Mouse (Mus musculus) E14TG2a.4 (cell line): ENCODE measurements around the gene Akap8l.

Experiments used
- CTCF ChIP-seq: conservative IDR thresholded peaks from 2 replicates; pipeline ENCODE4 v1.5.1; 2014; ENCODE audit warnings: low read length
- NANOG ChIP-seq: IDR thresholded peaks from 2 replicates; pipeline ENCODE4 v1.6.1; 2014; ENCODE audit warnings: borderline replicate concordance, low read length, mixed read lengths
- POU5F1 ChIP-seq: IDR thresholded peaks from 2 replicates; pipeline ENCODE4 v1.6.1; 2014; ENCODE audit warnings: low read length, borderline replicate concordance

GRCm38 (mm10) chr17:32319950-32320349 lies 30.5 kb downstream of the Akap8l start:
- TF ChIP-seq CTCF (no peak), NANOG (no peak), POU5F1 (no peak)
